Mouse (Mus musculus): ENCODE data around the gene Saa4. TPM values are rescaled to one million over a fixed set of nuclear protein-coding genes. Genes with fewer than 3 reads are reported as not detected.
A peak's percentile ranks its signal among the peaks of the same experiment; 100 is the strongest.

Saa4 gene
- polyA plus RNA-seq, 1 experiment from 2014 or later, result 2.3 TPM

DNA sequence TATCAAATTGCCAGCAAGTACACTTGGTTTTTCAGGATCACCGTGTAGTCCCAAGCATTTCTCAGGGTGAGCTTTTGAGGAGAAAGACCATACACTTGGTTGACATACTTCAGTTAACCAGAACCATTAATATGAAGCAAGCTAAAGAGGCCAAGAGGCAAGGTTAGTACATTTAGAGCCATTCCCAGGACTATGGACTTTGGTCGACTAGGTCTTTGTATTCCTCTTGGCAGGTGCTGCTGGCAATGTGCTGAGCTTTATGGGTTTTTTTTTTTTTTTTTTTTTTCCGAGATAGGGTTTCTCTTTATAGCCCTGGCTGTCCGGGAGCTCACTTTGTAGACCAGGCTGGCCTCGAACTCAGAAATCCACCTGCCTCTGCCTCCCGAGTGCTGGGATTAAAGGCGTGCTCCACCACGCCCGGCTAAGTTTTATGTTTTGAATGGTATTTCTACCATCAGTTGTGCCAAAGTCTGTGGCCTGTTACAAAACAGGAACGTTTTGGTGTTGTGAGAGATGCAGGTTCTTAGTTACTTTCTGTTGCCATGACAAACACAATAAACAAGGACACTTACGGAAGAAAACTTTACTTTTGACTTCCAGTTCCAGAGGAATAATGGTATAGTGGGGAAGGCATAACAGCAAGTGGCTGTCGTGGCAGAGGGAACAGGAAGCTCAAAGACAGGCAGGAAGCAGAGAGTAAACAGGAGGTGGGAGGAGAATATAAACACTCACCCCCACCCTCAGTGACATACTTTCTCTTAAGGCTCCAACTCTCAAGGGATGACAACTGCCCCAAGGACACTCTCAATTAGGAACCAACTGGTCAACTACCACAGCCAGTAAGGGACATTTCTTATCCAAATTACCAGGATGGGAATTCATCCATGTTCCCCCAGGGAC, 6.4 kb upstream of the Saa4 start:
- no peak overlapping the region for H3K4me3 ChIP-seq (ENCODE audit: low read depth, low read length)
- peak overlapping the region; percentile 22; the same call in 1 of the 2 replicates for H3K27ac ChIP-seq (ENCODE audit: low read depth)
- TF ChIP-seq CTCF (IDR thresholded peaks at IDR 0.05; ENCODE audit: low read depth), result no peak
- no peak for TF ChIP-seq EP300 (IDR thresholded peaks at IDR 0.05; ENCODE audit: low read depth)
- peaks cover 8% of the 10 kb centered on the region for H3K4me1 ChIP-seq (ENCODE audit: insufficient read depth)
- no peaks in the 10 kb centered on the region for H3K9me3 ChIP-seq (ENCODE audit: low read length)
- no peak for DNase-seq
- no peaks in the 10 kb centered on the region for H3K36me3 ChIP-seq (replicated peaks; ENCODE audit: insufficient read depth, low read length)
- peak; percentile 77 for ATAC-seq
- no peaks in the 10 kb centered on the region for H3K27me3 ChIP-seq (ENCODE audit: insufficient read depth, low read length)
- no peak overlapping the region for H3K4me2 ChIP-seq (ENCODE audit: low read depth, low read length)
- no peak overlapping the region for H3K9ac ChIP-seq (replicated peaks)
- 64% methylated on average over 12 of the region's 12 CpGs for WGBS (ENCODE audit: insufficient replicate concordance)

DNA sequence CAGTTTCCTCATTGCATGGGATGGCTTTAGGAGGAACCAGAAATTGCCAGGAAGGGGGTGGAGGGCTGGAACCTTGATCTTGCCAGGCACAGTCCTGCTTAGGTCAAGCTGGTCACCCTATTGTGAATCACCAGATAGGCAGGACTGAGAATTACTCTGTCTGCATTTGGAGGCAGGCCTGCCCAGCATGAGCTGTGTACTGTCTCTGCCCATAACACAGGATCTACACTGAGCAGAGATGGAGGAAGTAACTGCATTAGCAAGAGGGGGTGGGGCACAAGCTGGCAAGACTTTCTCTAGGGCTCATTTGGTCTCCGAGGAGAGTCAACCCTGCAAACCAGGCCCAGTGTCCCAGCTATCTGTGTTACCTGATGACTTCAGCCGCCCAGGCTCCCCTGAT, 2.6 kb upstream of the Saa4 start:
- 53% methylated on average over 2 of the region's 2 CpGs for WGBS (ENCODE audit: insufficient replicate concordance)
- Histone ChIP-seq H3K9me3 (ENCODE audit: low read length) (no peaks in the 10 kb centered on the region), H3K27me3 (ENCODE audit: insufficient read depth, low read length) (no peaks in the 10 kb centered on the region), H3K4me2 (ENCODE audit: low read depth, low read length) (no peak overlapping the region), H3K27ac (ENCODE audit: low read depth) (no peak overlapping the region), H3K4me3 (ENCODE audit: low read depth, low read length) (no peak overlapping the region), H3K4me1 (ENCODE audit: insufficient read depth) (peaks cover 12% of the 10 kb centered on the region), H3K36me3 (replicated peaks; ENCODE audit: insufficient read depth, low read length) (no peaks in the 10 kb centered on the region), H3K9ac (replicated peaks) (no peak overlapping the region)
- TF ChIP-seq EP300 (IDR thresholded peaks at IDR 0.05; ENCODE audit: low read depth) (no peak), CTCF (IDR thresholded peaks at IDR 0.05; ENCODE audit: low read depth) (no peak)
- no peak for ATAC-seq
- no peak for DNase-seq

DNA sequence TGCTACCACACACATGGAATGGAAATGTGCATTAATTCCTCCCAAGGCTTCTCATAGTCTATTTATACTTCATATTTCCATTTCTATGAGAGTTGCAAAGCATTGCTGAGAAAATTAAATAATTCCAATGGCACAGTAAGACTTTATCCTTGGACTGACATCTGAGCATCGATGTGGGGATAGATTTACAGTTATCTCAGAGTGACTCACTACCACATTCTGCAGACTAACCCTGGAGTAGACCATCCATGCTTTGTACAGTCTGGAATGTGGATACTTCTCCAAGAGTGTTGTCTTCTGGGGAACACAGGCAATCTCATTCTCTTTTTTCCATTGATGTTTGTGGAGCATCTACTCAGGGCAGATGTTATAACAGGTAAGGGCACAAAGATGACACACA, 4.8 kb downstream of the Saa4 start:
- H3K36me3 ChIP-seq (replicated peaks; ENCODE audit: insufficient read depth, low read length), result no peaks in the 10 kb centered on the region
- ATAC-seq (no peak), DNase-seq (no peak)
- no peaks in the 10 kb centered on the region for H3K27me3 ChIP-seq (ENCODE audit: insufficient read depth, low read length)
- no peaks in the 10 kb centered on the region for H3K9me3 ChIP-seq (ENCODE audit: low read length)
- H3K9ac ChIP-seq (replicated peaks), result no peak overlapping the region
- H3K4me2 ChIP-seq (ENCODE audit: low read depth, low read length), result no peak overlapping the region
- WGBS (ENCODE audit: insufficient replicate concordance), result 71% methylated on average over 1 of the region's 1 CpGs
- 0 out of 2 replicates have a peak, but pooled peaks cover 4% of the 10 kb centered on the region for H3K4me1 ChIP-seq (ENCODE audit: insufficient read depth)
- H3K27ac ChIP-seq (ENCODE audit: low read depth), result no peak overlapping the region
- TF ChIP-seq CTCF (IDR thresholded peaks at IDR 0.05; ENCODE audit: low read depth) (no peak), EP300 (IDR thresholded peaks at IDR 0.05; ENCODE audit: low read depth) (no peak)
- H3K4me3 ChIP-seq (ENCODE audit: low read depth, low read length), result no peak overlapping the region

DNA sequence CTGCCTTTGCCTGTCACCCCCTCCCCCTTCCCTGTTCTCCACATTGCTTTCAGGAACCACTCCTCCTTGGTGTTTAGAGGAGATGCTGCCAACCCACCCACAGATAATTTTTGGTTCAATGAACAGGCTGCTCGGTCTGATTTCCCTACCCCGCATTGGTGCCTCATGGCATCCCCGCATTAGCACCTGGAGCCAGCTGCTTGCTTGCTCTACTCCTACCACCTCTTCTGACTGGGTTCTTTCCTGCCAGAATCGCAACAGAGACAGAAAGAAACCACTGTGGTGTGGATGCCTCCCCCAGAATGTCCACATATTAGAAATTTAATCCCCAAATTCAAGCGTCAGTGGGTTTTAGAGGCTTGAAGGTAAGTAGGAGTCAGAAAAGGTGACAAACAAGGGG, 8.0 kb downstream of the Saa4 start:
- Histone ChIP-seq H3K9ac (replicated peaks) (no peak overlapping the region), H3K27ac (ENCODE audit: low read depth) (no peak overlapping the region), H3K4me3 (ENCODE audit: low read depth, low read length) (no peak overlapping the region), H3K27me3 (ENCODE audit: insufficient read depth, low read length) (no peaks in the 10 kb centered on the region), H3K36me3 (replicated peaks; ENCODE audit: insufficient read depth, low read length) (no peaks in the 10 kb centered on the region), H3K4me2 (ENCODE audit: low read depth, low read length) (no peak overlapping the region), H3K4me1 (ENCODE audit: insufficient read depth) (no peaks in the 10 kb centered on the region; the same call in 1 of the 2 replicates), H3K9me3 (ENCODE audit: low read length) (no peaks in the 10 kb centered on the region)
- DNase-seq, result no peak
- WGBS (ENCODE audit: insufficient replicate concordance), result 58% methylated on average over 5 of the region's 5 CpGs
- TF ChIP-seq CTCF (IDR thresholded peaks at IDR 0.05; ENCODE audit: low read depth) (no peak), EP300 (IDR thresholded peaks at IDR 0.05; ENCODE audit: low read depth) (no peak)
- ATAC-seq, result no peak

DNA sequence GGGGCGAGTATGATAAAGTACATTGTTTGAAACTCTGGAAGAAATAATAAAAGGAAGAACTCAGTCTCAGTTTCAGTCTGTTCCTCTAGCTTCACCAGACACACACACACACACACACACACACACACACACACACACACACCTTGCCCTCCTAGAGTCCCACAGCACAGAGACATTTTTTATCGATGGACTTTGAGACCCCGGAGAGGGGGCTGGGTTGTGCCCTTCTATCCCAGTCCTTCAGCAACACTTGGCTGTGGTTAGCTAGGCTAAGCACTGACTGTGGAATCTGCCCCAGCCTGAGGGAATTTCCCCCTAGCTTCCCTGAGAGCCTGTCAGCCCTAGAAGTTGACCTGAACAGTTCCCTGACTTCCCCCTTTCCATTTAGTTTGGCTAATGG, 8.6 kb downstream of the Saa4 start:
- Histone ChIP-seq H3K9ac (replicated peaks) (no peak overlapping the region), H3K4me3 (ENCODE audit: low read depth, low read length) (no peak overlapping the region), H3K36me3 (replicated peaks; ENCODE audit: insufficient read depth, low read length) (no peaks in the 10 kb centered on the region), H3K4me1 (ENCODE audit: insufficient read depth) (peaks cover 5% of the 10 kb centered on the region), H3K9me3 (ENCODE audit: low read length) (no peaks in the 10 kb centered on the region), H3K4me2 (ENCODE audit: low read depth, low read length) (no peak overlapping the region), H3K27ac (ENCODE audit: low read depth) (no peak overlapping the region), H3K27me3 (ENCODE audit: insufficient read depth, low read length) (no peaks in the 10 kb centered on the region)
- 56% methylated on average over 3 of the region's 3 CpGs for WGBS (ENCODE audit: insufficient replicate concordance)
- TF ChIP-seq EP300 (IDR thresholded peaks at IDR 0.05; ENCODE audit: low read depth), result no peak
- TF ChIP-seq CTCF (IDR thresholded peaks at IDR 0.05; ENCODE audit: low read depth), result no peak
- DNase-seq, result no peak
- ATAC-seq, result no peak

- H3K4me2 ChIP-seq (ENCODE audit: low read depth, low read length), result no peak overlapping the region
- WGBS (ENCODE audit: insufficient replicate concordance), result 86% methylated on average over 6 of the region's 6 CpGs
- no peak for TF ChIP-seq CTCF (IDR thresholded peaks at IDR 0.05; ENCODE audit: low read depth)
- no peak for TF ChIP-seq EP300 (IDR thresholded peaks at IDR 0.05; ENCODE audit: low read depth)
Measured at GRCm38 (mm10) chr7:46723354-46723753, 9.0 kb downstream of the Saa4 start.

More at GRCm38 (mm10) chr7:46723354-46723753, 9.0 kb downstream of the Saa4 start:
- Histone ChIP-seq H3K27ac (ENCODE audit: low read depth) (no peak overlapping the region), H3K4me1 (ENCODE audit: insufficient read depth) (peaks cover 5% of the 10 kb centered on the region), H3K36me3 (replicated peaks; ENCODE audit: insufficient read depth, low read length) (no peaks in the 10 kb centered on the region), H3K27me3 (ENCODE audit: insufficient read depth, low read length) (no peaks in the 10 kb centered on the region), H3K9ac (replicated peaks) (no peak overlapping the region), H3K9me3 (ENCODE audit: low read length) (no peaks in the 10 kb centered on the region), H3K4me3 (ENCODE audit: low read depth, low read length) (no peak overlapping the region)
- no peak for DNase-seq
- no peak for ATAC-seq

All from liver, postnatal 0 days (tissue).